Mouse (Mus musculus): Measurements from ENCODE around the gene Gpr153. TPM values are rescaled to one million over a fixed set of nuclear protein-coding genes. Genes with fewer than 3 reads are reported as not detected.
A peak's percentile ranks its signal among the peaks of the same experiment; 100 is the strongest.

Gene Gpr153
- polyA plus RNA-seq, 1 experiment from 2014 or later: 11.1 TPM

DNA sequence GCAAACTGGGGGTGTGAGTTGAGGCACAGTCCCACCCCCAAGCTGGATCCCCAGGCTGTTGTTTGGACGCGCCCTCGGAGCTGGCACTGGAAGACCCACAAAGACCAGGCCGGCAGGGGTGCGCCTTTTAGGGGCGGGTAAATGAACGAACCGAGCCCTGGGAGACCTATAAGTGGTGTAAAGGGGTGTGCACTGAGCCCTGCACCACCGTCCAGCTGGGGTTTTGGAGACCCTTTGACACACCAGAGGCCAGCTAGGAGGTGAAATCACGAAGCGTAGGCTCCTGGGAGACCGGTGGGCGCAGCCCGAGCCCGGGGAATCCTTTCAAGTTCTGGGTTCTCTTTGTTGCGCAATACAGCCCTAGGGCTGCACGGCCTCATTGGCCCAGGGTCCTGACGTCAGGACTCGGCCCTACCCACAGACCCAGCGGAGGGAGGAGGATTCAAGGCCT is 674 bp downstream of the Gpr153 start:
- Histone ChIP-seq H3K27ac (ENCODE audit: low read length) (peak overlapping the region; percentile 79), H3K4me1 (ENCODE audit: insufficient read depth, low read depth, low read length) (no peaks in the 10 kb centered on the region), H3K9me3 (ENCODE audit: low read length) (no peaks in the 10 kb centered on the region), H3K36me3 (ENCODE audit: insufficient read depth, low read length) (no peaks in the 10 kb centered on the region), H3K4me2 (replicated peaks; ENCODE audit: low read depth, low read length) (peak overlapping the region; percentile 78), H3K27me3 (replicated peaks; ENCODE audit: insufficient read depth, low read length) (peaks cover 7% of the 10 kb centered on the region), H3K4me3 (ENCODE audit: low read depth, low read length) (peak overlapping the region; percentile 51), H3K9ac (replicated peaks; ENCODE audit: low read depth) (peak overlapping the region; percentile 46)
- peak; percentile 52 for ATAC-seq
- no peak for TF ChIP-seq EP300 (IDR thresholded peaks at IDR 0.05)
- DNase-seq (ENCODE audit: low spot score): peak; percentile 81
- WGBS: 2% methylated on average over 19 of the region's 20 CpGs

DNA sequence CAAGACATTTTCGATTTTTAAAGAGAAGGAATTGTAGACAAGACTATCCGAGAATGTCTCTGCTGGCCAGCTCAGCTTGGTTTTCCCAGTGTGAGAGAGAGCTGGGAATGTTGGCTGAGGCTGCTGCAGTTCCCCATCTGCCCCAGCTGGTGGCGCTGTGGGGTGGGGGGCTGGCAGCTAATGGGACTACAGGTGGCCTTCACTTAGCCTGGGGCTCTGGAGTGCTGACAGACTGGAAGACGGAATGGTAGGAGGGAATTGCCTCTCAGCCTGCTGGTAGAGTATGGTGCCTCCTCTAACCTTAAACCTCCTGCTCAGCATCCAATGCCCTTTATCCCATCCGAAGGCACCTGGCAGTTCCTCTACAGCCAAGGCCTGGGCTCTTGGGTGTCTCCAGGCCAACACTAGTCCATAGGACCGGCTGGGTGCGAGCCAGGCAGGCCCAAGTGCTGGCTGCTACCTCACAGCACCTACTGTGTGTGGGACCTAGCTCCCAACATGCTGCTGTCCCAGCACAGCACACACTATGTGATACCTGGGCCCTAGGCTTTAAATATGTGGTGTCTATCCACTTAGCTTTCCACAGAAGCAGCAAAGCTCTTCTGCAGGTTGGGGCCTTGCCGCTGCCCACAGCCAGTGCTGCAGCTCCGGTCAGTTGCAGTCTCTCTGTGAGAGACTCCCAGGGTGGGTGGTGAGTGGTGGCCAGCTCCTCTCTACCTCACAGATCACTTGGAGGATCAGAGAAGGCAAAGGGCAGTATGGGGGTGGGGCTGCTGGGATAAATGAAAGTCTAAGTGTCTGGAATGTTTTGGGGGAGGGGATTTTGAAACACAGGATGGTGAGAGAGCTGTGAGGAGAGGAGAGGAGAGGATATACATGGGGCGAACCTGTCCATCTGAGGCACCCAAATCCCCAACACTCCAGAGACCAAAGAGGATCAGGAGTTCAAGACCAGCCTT is 2.6 kb downstream of the Gpr153 start:
- no peak for DNase-seq (ENCODE audit: low spot score)
- WGBS: 50% methylated on average over 10 of the region's 10 CpGs

DNA sequence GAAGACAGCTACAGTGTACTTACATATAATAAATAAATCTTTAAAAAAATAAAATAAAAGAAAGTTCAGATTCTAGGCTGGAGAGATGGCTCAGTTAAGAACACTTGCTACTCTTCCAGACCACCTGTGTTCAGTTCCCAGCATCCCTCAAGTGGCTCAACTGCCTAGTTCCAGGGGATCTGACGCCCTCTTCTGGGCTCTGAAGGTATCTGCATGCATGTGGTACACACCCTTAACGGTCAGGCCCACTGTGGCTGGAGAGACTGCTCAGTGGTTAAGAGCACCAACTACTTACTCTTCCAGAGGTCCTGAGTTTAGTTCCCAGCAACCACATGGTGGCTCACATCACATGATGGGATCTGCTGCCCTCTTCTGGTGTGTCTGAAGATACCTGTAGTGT is 3.9 kb downstream of the Gpr153 start:
- Histone ChIP-seq H3K27ac (ENCODE audit: low read length) (no peak overlapping the region), H3K4me1 (ENCODE audit: insufficient read depth, low read depth, low read length) (peaks cover 3% of the 10 kb centered on the region; the same call in 1 of the 2 replicates), H3K9me3 (ENCODE audit: low read length) (no peaks in the 10 kb centered on the region), H3K4me3 (ENCODE audit: low read depth, low read length) (no peak overlapping the region), H3K4me2 (replicated peaks; ENCODE audit: low read depth, low read length) (no peak overlapping the region), H3K27me3 (replicated peaks; ENCODE audit: insufficient read depth, low read length) (peaks cover 21% of the 10 kb centered on the region), H3K36me3 (ENCODE audit: insufficient read depth, low read length) (no peaks in the 10 kb centered on the region), H3K9ac (replicated peaks; ENCODE audit: low read depth) (no peak overlapping the region)
- DNase-seq (ENCODE audit: low spot score) (no peak), ATAC-seq (no peak)
- 63% methylated on average over 2 of the region's 2 CpGs for WGBS
- TF ChIP-seq EP300 (IDR thresholded peaks at IDR 0.05) (no peak), CTCF (IDR thresholded peaks at IDR 0.05) (no peak; the same call in 1 of the 2 replicates)

More for the DNA sequence above, 2.6 kb downstream of the Gpr153 start:
- Histone ChIP-seq H3K36me3 (ENCODE audit: insufficient read depth, low read length) (no peaks in the 10 kb centered on the region), H3K9me3 (ENCODE audit: low read length) (no peaks in the 10 kb centered on the region), H3K4me3 (ENCODE audit: low read depth, low read length) (no peak overlapping the region), H3K4me1 (ENCODE audit: insufficient read depth, low read depth, low read length) (no peaks in the 10 kb centered on the region), H3K27ac (ENCODE audit: low read length) (no peak overlapping the region), H3K4me2 (replicated peaks; ENCODE audit: low read depth, low read length) (no peak overlapping the region), H3K9ac (replicated peaks; ENCODE audit: low read depth) (no peak overlapping the region), H3K27me3 (replicated peaks; ENCODE audit: insufficient read depth, low read length) (peaks cover 9% of the 10 kb centered on the region)
- TF ChIP-seq EP300 (IDR thresholded peaks at IDR 0.05) (no peak), CTCF (IDR thresholded peaks at IDR 0.05) (peak; percentile 77)
- no peak for ATAC-seq

- ATAC-seq: no peak
- H3K9me3 ChIP-seq (ENCODE audit: low read length): no peaks in the 10 kb centered on the region
- TF ChIP-seq CTCF (IDR thresholded peaks at IDR 0.05) (no peak), EP300 (IDR thresholded peaks at IDR 0.05) (no peak)
- H3K4me3 ChIP-seq (ENCODE audit: low read depth, low read length): no peak overlapping the region
- H3K9ac ChIP-seq (replicated peaks; ENCODE audit: low read depth): no peak overlapping the region
- 84% methylated on average over 23 of the region's 23 CpGs for WGBS
- no peak overlapping the region for H3K4me2 ChIP-seq (replicated peaks; ENCODE audit: low read depth, low read length)
- H3K4me1 ChIP-seq (ENCODE audit: insufficient read depth, low read depth, low read length): peaks cover 4% of the 10 kb centered on the region; the same call in 1 of the 2 replicates
- H3K27ac ChIP-seq (ENCODE audit: low read length): no peak overlapping the region
- no peak for DNase-seq (ENCODE audit: low spot score)
- no peaks in the 10 kb centered on the region for H3K36me3 ChIP-seq (ENCODE audit: insufficient read depth, low read length)
- H3K27me3 ChIP-seq (replicated peaks; ENCODE audit: insufficient read depth, low read length): peaks cover 30% of the 10 kb centered on the region
These were observed 5.0 kb downstream of the Gpr153 start for GRCm38 (mm10) chr4:152278986-152279385.

- H3K27me3 ChIP-seq (replicated peaks; ENCODE audit: insufficient read depth, low read length): peaks cover 41% of the 10 kb centered on the region
- no peak overlapping the region for H3K9ac ChIP-seq (replicated peaks; ENCODE audit: low read depth)
- TF ChIP-seq CTCF (IDR thresholded peaks at IDR 0.05): no peak
- no peak for TF ChIP-seq EP300 (IDR thresholded peaks at IDR 0.05)
- no peaks in the 10 kb centered on the region for H3K9me3 ChIP-seq (ENCODE audit: low read length)
- peaks cover 4% of the 10 kb centered on the region; the same call in 1 of the 2 replicates for H3K4me1 ChIP-seq (ENCODE audit: insufficient read depth, low read depth, low read length)
- 59% methylated on average over 15 of the region's 15 CpGs for WGBS
- no peak overlapping the region for H3K27ac ChIP-seq (ENCODE audit: low read length)
- DNase-seq (ENCODE audit: low spot score) (no peak), ATAC-seq (no peak)
- H3K4me3 ChIP-seq (ENCODE audit: low read depth, low read length): no peak overlapping the region
- H3K36me3 ChIP-seq (ENCODE audit: insufficient read depth, low read length): no peaks in the 10 kb centered on the region
- H3K4me2 ChIP-seq (replicated peaks; ENCODE audit: low read depth, low read length): no peak overlapping the region
These were observed 7.6 kb downstream of the Gpr153 start for GRCm38 (mm10) chr4:152281601-152282000.

- no peaks in the 10 kb centered on the region for H3K9me3 ChIP-seq (ENCODE audit: low read length)
- DNase-seq (ENCODE audit: low spot score): no peak
- H3K27ac ChIP-seq (ENCODE audit: low read length): no peak overlapping the region
- H3K4me3 ChIP-seq (ENCODE audit: low read depth, low read length): no peak overlapping the region
- 17% methylated on average over 33 of the region's 34 CpGs for whole genome bisulfite sequencing
- no peaks in the 10 kb centered on the region for H3K36me3 ChIP-seq (ENCODE audit: insufficient read depth, low read length)
- H3K9ac ChIP-seq (replicated peaks; ENCODE audit: low read depth): no peak overlapping the region
- H3K27me3 ChIP-seq (replicated peaks; ENCODE audit: insufficient read depth, low read length): peaks cover 52% of the 10 kb centered on the region
- ATAC-seq: no peak
- 0 out of 2 replicates have a peak overlapping the region, but pooled peaks have one; percentile 25 for H3K4me2 ChIP-seq (replicated peaks; ENCODE audit: low read depth, low read length)
- H3K4me1 ChIP-seq (ENCODE audit: insufficient read depth, low read depth, low read length): peaks cover 4% of the 10 kb centered on the region; the same call in 1 of the 2 replicates
- no peak for TF ChIP-seq CTCF (IDR thresholded peaks at IDR 0.05)
- no peak for TF ChIP-seq EP300 (IDR thresholded peaks at IDR 0.05)
These were observed 8.7 kb downstream of the Gpr153 start for GRCm38 (mm10) chr4:152282721-152283120.

All from lung, postnatal 0 days (tissue).